Mouse (Mus musculus): Measurements from ENCODE around the gene Rhebl1. TPM values are rescaled to one million over a fixed set of nuclear protein-coding genes. Genes with fewer than 3 reads are reported as not detected.

The Rhebl1 gene
- polyA plus RNA-seq, 1 experiment from 2014 or later = 9.8 TPM

GRCm38 (mm10) chr15:98860921-98861320, 33.4 kb downstream of the Rhebl1 start:
- H3K4me2 ChIP-seq (ENCODE audit: low read depth, low read length) = no peak overlapping the region
- no peak overlapping the region for H3K27ac ChIP-seq (ENCODE audit: low read length)
- H3K4me3 ChIP-seq (replicated peaks; ENCODE audit: low read length) = no peak overlapping the region
- H3K36me3 ChIP-seq (ENCODE audit: control insufficient read depth, insufficient read depth, low read length) = peaks cover 56% of the 10 kb centered on the region
- H3K9ac ChIP-seq (ENCODE audit: low read length) = no peak overlapping the region
- H3K4me1 ChIP-seq (ENCODE audit: control insufficient read depth, insufficient read depth, low read length) = no peaks in the 10 kb centered on the region
- H3K9me3 ChIP-seq (replicated peaks; ENCODE audit: control insufficient read depth, low read length) = no peaks in the 10 kb centered on the region
- 91% methylated on average over 18 of the region's 18 CpGs for WGBS
- no peaks in the 10 kb centered on the region for H3K27me3 ChIP-seq (ENCODE audit: control insufficient read depth, insufficient read depth, low read length)
- no peak for ATAC-seq (ENCODE audit: insufficient read depth, low FRiP score)

- H3K9me3 ChIP-seq (replicated peaks; ENCODE audit: control insufficient read depth, low read length) = no peaks in the 10 kb centered on the region
- H3K36me3 ChIP-seq (ENCODE audit: control insufficient read depth, insufficient read depth, low read length) = peaks cover 48% of the 10 kb centered on the region
- no peak overlapping the region for H3K9ac ChIP-seq (ENCODE audit: low read length)
- no peak for ATAC-seq (ENCODE audit: insufficient read depth, low FRiP score)
- no peak overlapping the region for H3K4me3 ChIP-seq (replicated peaks; ENCODE audit: low read length)
- no peak overlapping the region for H3K4me2 ChIP-seq (ENCODE audit: low read depth, low read length)
- 66% methylated on average over 9 of the region's 9 CpGs for WGBS
- no peaks in the 10 kb centered on the region for H3K27me3 ChIP-seq (ENCODE audit: control insufficient read depth, insufficient read depth, low read length)
- H3K4me1 ChIP-seq (ENCODE audit: control insufficient read depth, insufficient read depth, low read length) = no peaks in the 10 kb centered on the region
- no peak overlapping the region for H3K27ac ChIP-seq (ENCODE audit: low read length)
These were observed 34.9 kb downstream of the Rhebl1 start for GRCm38 (mm10) chr15:98859319-98860043.

DNA sequence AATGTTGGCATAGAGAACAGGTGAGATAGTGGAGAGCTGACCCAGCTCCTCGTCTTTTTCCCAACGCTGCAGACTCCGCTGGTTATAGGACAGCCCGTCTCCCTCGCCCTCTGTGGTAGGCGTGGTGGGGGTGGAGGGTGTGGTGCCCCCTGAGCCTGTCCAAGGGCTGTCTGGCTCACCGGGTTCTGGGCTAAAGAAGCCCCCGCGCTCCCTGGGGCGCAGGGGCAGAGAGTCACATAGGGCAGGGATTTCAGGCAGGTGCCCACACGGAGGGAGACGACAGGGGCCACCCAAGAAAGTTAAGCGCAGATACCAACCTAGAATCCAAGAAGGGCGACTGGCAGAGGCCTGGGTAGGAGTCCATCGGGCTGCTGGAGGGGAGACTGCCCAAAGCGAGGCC, 40.1 kb downstream of the Rhebl1 start:
- no peak overlapping the region for H3K4me3 ChIP-seq (replicated peaks; ENCODE audit: low read length)
- H3K27me3 ChIP-seq (ENCODE audit: control insufficient read depth, insufficient read depth, low read length) = no peaks in the 10 kb centered on the region
- H3K4me2 ChIP-seq (ENCODE audit: low read depth, low read length) = no peak overlapping the region
- peaks cover 30% of the 10 kb centered on the region; the same call in 1 of the 2 replicates for H3K36me3 ChIP-seq (ENCODE audit: control insufficient read depth, insufficient read depth, low read length)
- WGBS = 85% methylated on average over 16 of the region's 16 CpGs
- no peaks in the 10 kb centered on the region for H3K9me3 ChIP-seq (replicated peaks; ENCODE audit: control insufficient read depth, low read length)
- ATAC-seq (ENCODE audit: insufficient read depth, low FRiP score) = no peak
- H3K4me1 ChIP-seq (ENCODE audit: control insufficient read depth, insufficient read depth, low read length) = no peaks in the 10 kb centered on the region
- H3K27ac ChIP-seq (ENCODE audit: low read length) = no peak overlapping the region
- H3K9ac ChIP-seq (ENCODE audit: low read length) = no peak overlapping the region

- peaks cover 31% of the 10 kb centered on the region; the same call in 1 of the 2 replicates for H3K36me3 ChIP-seq (ENCODE audit: control insufficient read depth, insufficient read depth, low read length)
- no peak for ATAC-seq (ENCODE audit: insufficient read depth, low FRiP score)
- H3K4me2 ChIP-seq (ENCODE audit: low read depth, low read length) = no peak overlapping the region
- H3K27ac ChIP-seq (ENCODE audit: low read length) = no peak overlapping the region
- H3K9ac ChIP-seq (ENCODE audit: low read length) = no peak overlapping the region
- H3K27me3 ChIP-seq (ENCODE audit: control insufficient read depth, insufficient read depth, low read length) = no peaks in the 10 kb centered on the region
- 93% methylated on average over 28 of the region's 28 CpGs for WGBS
- no peak overlapping the region for H3K4me3 ChIP-seq (replicated peaks; ENCODE audit: low read length)
- H3K4me1 ChIP-seq (ENCODE audit: control insufficient read depth, insufficient read depth, low read length) = no peaks in the 10 kb centered on the region
- no peaks in the 10 kb centered on the region for H3K9me3 ChIP-seq (replicated peaks; ENCODE audit: control insufficient read depth, low read length)
These were observed 41.0 kb downstream of the Rhebl1 start for GRCm38 (mm10) chr15:98853161-98853937.

GRCm38 (mm10) chr15:98852733-98853132, 41.6 kb downstream of the Rhebl1 start:
- no peak for ATAC-seq (ENCODE audit: insufficient read depth, low FRiP score)
- WGBS = 88% methylated on average over 9 of the region's 9 CpGs

DNA sequence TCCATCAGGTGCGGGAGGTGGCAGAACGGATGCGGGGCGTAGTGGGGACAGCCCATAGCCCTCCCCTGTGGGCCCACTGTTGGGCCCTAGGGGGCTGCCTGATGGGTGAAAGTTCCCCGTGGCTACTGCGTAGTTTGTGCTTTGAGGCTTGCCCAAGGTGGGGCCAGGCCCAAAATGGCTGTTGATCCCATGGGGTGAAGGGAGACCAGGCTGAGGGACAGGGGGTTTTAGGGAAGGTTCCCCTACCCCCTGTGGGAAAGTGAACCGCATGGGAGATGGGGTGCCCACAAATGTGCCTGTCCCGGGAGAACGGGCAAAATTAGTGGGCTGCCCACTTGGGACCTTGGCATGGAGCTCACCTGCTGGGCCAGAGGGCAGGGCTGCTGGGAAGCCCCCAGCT, 42.3 kb downstream of the Rhebl1 start:
- no peak for ATAC-seq (ENCODE audit: insufficient read depth, low FRiP score)
- no peak overlapping the region for H3K27ac ChIP-seq (ENCODE audit: low read length)
- no peaks in the 10 kb centered on the region for H3K27me3 ChIP-seq (ENCODE audit: control insufficient read depth, insufficient read depth, low read length)
- H3K4me3 ChIP-seq (replicated peaks; ENCODE audit: low read length) = no peak overlapping the region
- WGBS = 91% methylated on average over 9 of the region's 9 CpGs
- no peak overlapping the region for H3K9ac ChIP-seq (ENCODE audit: low read length)
- no peak overlapping the region for H3K4me2 ChIP-seq (ENCODE audit: low read depth, low read length)
- peaks cover 39% of the 10 kb centered on the region; the same call in 1 of the 2 replicates for H3K36me3 ChIP-seq (ENCODE audit: control insufficient read depth, insufficient read depth, low read length)
- H3K4me1 ChIP-seq (ENCODE audit: control insufficient read depth, insufficient read depth, low read length) = no peaks in the 10 kb centered on the region
- no peaks in the 10 kb centered on the region for H3K9me3 ChIP-seq (replicated peaks; ENCODE audit: control insufficient read depth, low read length)

More at GRCm38 (mm10) chr15:98852733-98853132, 41.6 kb downstream of the Rhebl1 start:
- H3K4me2 ChIP-seq (ENCODE audit: low read depth, low read length) = no peak overlapping the region
- H3K4me3 ChIP-seq (replicated peaks; ENCODE audit: low read length) = no peak overlapping the region
- no peak overlapping the region for H3K27ac ChIP-seq (ENCODE audit: low read length)
- H3K27me3 ChIP-seq (ENCODE audit: control insufficient read depth, insufficient read depth, low read length) = no peaks in the 10 kb centered on the region
- H3K9me3 ChIP-seq (replicated peaks; ENCODE audit: control insufficient read depth, low read length) = no peaks in the 10 kb centered on the region
- no peak overlapping the region for H3K9ac ChIP-seq (ENCODE audit: low read length)
- peaks cover 33% of the 10 kb centered on the region; the same call in 1 of the 2 replicates for H3K36me3 ChIP-seq (ENCODE audit: control insufficient read depth, insufficient read depth, low read length)
- H3K4me1 ChIP-seq (ENCODE audit: control insufficient read depth, insufficient read depth, low read length) = no peaks in the 10 kb centered on the region

DNA sequence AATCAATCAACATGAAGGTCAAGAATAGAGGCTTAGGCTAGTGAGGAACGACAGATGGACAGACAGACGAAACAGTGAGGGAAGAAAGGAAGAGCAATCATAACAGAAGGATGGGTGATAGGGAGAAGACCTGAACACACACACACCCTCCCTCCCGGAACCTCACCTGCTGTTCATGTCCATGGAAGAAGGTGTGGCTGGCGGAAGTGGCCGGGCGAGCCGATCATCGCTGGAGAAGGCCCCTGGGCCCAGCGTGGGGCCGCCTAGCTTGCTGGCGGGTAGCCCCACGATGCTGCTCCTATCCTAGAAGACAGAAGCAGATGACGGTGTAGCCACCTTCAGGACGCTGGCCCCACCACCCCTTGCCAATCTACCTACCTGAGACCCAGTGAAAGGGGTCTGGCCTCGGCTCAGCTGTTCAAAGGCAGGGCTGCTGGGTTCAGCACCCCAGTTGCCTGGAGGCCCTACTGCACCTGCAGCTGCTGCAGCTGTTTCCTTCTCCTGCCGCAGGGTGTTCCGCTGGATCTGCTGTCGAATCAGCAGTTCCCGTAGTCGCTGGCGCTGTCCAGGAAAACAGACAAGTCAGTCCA, 43.0 kb downstream of the Rhebl1 start:
- Histone ChIP-seq H3K4me2 (ENCODE audit: low read depth, low read length) (no peak overlapping the region), H3K27me3 (ENCODE audit: control insufficient read depth, insufficient read depth, low read length) (no peaks in the 10 kb centered on the region), H3K4me3 (replicated peaks; ENCODE audit: low read length) (no peak overlapping the region), H3K27ac (ENCODE audit: low read length) (no peak overlapping the region), H3K36me3 (ENCODE audit: control insufficient read depth, insufficient read depth, low read length) (peaks cover 37% of the 10 kb centered on the region; the same call in 1 of the 2 replicates), H3K9ac (ENCODE audit: low read length) (no peak overlapping the region), H3K9me3 (replicated peaks; ENCODE audit: control insufficient read depth, low read length) (no peaks in the 10 kb centered on the region), H3K4me1 (ENCODE audit: control insufficient read depth, insufficient read depth, low read length) (no peaks in the 10 kb centered on the region)
- WGBS = 80% methylated on average over 21 of the region's 21 CpGs
- no peak for ATAC-seq (ENCODE audit: insufficient read depth, low FRiP score)

DNA sequence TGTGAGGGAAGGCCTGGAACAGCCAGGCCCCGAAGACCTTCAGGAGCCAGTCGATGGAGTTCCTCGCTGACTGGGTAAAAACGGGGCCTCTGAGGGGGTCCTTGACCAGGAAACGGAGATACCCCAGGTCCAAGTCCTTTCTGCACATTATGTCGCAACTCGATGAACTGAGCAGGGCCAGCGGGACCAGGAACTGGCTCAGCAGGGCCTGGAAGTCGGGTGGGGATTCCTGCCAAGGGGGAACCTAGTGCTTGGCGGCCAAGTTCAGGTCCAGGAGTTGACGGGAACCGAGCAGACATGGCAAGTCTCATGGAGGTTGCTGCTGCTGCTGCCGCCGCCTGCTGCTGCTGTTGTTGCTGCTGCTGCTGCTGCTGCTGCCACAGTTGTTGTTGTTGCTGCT, 43.7 kb downstream of the Rhebl1 start:
- Histone ChIP-seq H3K4me2 (ENCODE audit: low read depth, low read length) (no peak overlapping the region), H3K9ac (ENCODE audit: low read length) (no peak overlapping the region), H3K4me1 (ENCODE audit: control insufficient read depth, insufficient read depth, low read length) (no peaks in the 10 kb centered on the region), H3K27ac (ENCODE audit: low read length) (no peak overlapping the region), H3K4me3 (replicated peaks; ENCODE audit: low read length) (no peak overlapping the region), H3K36me3 (ENCODE audit: control insufficient read depth, insufficient read depth, low read length) (peaks cover 39% of the 10 kb centered on the region; the same call in 1 of the 2 replicates), H3K27me3 (ENCODE audit: control insufficient read depth, insufficient read depth, low read length) (no peaks in the 10 kb centered on the region), H3K9me3 (replicated peaks; ENCODE audit: control insufficient read depth, low read length) (no peaks in the 10 kb centered on the region)
- WGBS = 88% methylated on average over 14 of the region's 14 CpGs
- no peak for ATAC-seq (ENCODE audit: insufficient read depth, low FRiP score)

All from stomach, embryonic 16.5 days (tissue).